Mouse (Mus musculus) kidney, adult 2 months (tissue): Measurements from ENCODE around the gene Rspo3.

Source experiments
- CTCF ChIP-seq: fragments of 200-500 bp; conservative IDR thresholded peaks from 2 replicates; pipeline ENCODE4 v1.5.1; 2011; ENCODE audit warnings: low read depth, mild to moderate bottlenecking, control low read depth, low read length, moderate library complexity, mixed read lengths; ENCODE audit not compliant: insufficient read depth, insufficient read length
- POLR2A ChIP-seq: fragments of 200-500 bp; IDR thresholded peaks from one replicate; pipeline ENCODE4 v1.6.1; 2011; ENCODE audit warnings: low read depth, low read length, control low read depth

- no peak for TF ChIP-seq CTCF
- no peak for TF ChIP-seq POLR2A
Observed at GRCm38 (mm10) chr10:29460100-29460499, 75.6 kb downstream of the Rspo3 start.
